In genomic region chr7:143706697-143707438, GRCm38 (mm10) we compare ENCODE assay signal across 8 mouse cellular contexts. TPM values are rescaled to one million over a fixed set of nuclear protein-coding genes. Genes with fewer than 3 reads are reported as not detected.
DNase-seq lines count a peak whose midpoint lies in the region; ATAC-seq and TF ChIP-seq lines count a peak whose summit lies in the region.

No protein-coding gene starts in this region.

- H3K4me1 ChIP-seq in MEL (ENCODE audit: control insufficient read depth in 1 of 2, insufficient read depth in 2 of 2, low read length in 2 of 2) = no peaks in the 10 kb centered on the region
- no peaks in the 10 kb centered on the region for H3K4me1 ChIP-seq in forebrain, postnatal 0 days (ENCODE audit: insufficient read depth)
- H3K4me1 ChIP-seq in lung, embryonic 15.5 days = peaks cover under 1% of the 10 kb centered on the region; the same call in 1 of the 2 replicates

- H3K27me3 ChIP-seq in MEL (ENCODE audit: control insufficient read depth in 1 of 2, insufficient read depth in 2 of 2, low read length in 2 of 2) = no peaks in the 10 kb centered on the region
- no peaks in the 10 kb centered on the region for H3K27me3 ChIP-seq in forebrain, postnatal 0 days (ENCODE audit: insufficient read depth, low read length)
- no peaks in the 10 kb centered on the region for H3K27me3 ChIP-seq in lung, embryonic 15.5 days

- no peak overlapping the region for H3K4me2 ChIP-seq in forebrain, postnatal 0 days (ENCODE audit: low read depth)
- H3K4me2 ChIP-seq in lung, embryonic 15.5 days = no peak overlapping the region

- no peak for TF ChIP-seq POLR2A in MEL (IDR thresholded peaks at IDR 0.05; ENCODE audit: control insufficient read depth in 1 of 2, insufficient read depth in 1 of 2, low read depth in 1 of 2, low read length in 2 of 2, poor library complexity in 1 of 2)

- TF ChIP-seq EP300 in MEL (IDR thresholded peaks at IDR 0.05; ENCODE audit: low read depth in 1 of 2, low read length in 2 of 2) = no peak

- peak; percentile 96 for TF ChIP-seq RAD21 in MEL (IDR thresholded peaks at IDR 0.05; ENCODE audit: low read depth, low read length)

- no peaks in the 10 kb centered on the region for H3K9me3 ChIP-seq in MEL (replicated peaks; ENCODE audit: insufficient read depth, low read length)
- no peaks in the 10 kb centered on the region for H3K9me3 ChIP-seq in forebrain, postnatal 0 days (ENCODE audit: low read length)
- no peaks in the 10 kb centered on the region for H3K9me3 ChIP-seq in lung, embryonic 15.5 days

- H3K27ac ChIP-seq in MEL (ENCODE audit: control insufficient read depth, low read depth, low read length) = no peak overlapping the region
- no peak overlapping the region for H3K27ac ChIP-seq in forebrain, postnatal 0 days (ENCODE audit: low read depth, low read length)
- H3K27ac ChIP-seq in layer of hippocampus, adult 2 months = no peak overlapping the region
- H3K27ac ChIP-seq in lung, embryonic 15.5 days = no peak overlapping the region

- WGBS in forebrain, postnatal 0 days = 39% methylated on average over 7 of the region's 7 CpGs
- 38% methylated on average over 7 of the region's 7 CpGs for WGBS in lung, embryonic 15.5 days

- no peaks in the 10 kb centered on the region for H3K79me2 ChIP-seq in MEL (ENCODE audit: control insufficient read depth, insufficient read depth, low read length, poor library complexity)

- no peaks in the 10 kb centered on the region for H3K36me3 ChIP-seq in MEL (ENCODE audit: control insufficient read depth in 1 of 2, insufficient read depth in 2 of 2, low read length in 2 of 2)
- H3K36me3 ChIP-seq in forebrain, postnatal 0 days (ENCODE audit: insufficient read depth) = peaks cover 70% of the 10 kb centered on the region
- peaks cover 61% of the 10 kb centered on the region for H3K36me3 ChIP-seq in lung, embryonic 15.5 days

- H3K4me3 ChIP-seq in MEL (ENCODE audit: control insufficient read depth in 1 of 2, insufficient read depth in 1 of 2, low read depth in 2 of 2, low read length in 2 of 2) = no peak overlapping the region
- H3K4me3 ChIP-seq in forebrain, postnatal 0 days (ENCODE audit: low read depth, low read length) = no peak overlapping the region
- H3K4me3 ChIP-seq in layer of hippocampus, adult 2 months = no peak overlapping the region
- no peak overlapping the region for H3K4me3 ChIP-seq in lung, embryonic 15.5 days

- TF ChIP-seq CTCF in MEL (IDR thresholded peaks at IDR 0.05 in 2 of 3, conservative IDR thresholded peaks at IDR 0.05 in 1 of 3; ENCODE audit: control insufficient read depth in 1 of 3, insufficient read depth in 1 of 3, low read depth in 2 of 3, low read length in 3 of 3, poor library complexity in 1 of 3, severe bottlenecking in 1 of 3) = peak; percentile 89 to 100 (median 100)
- TF ChIP-seq CTCF in forebrain, postnatal 0 days (IDR thresholded peaks at IDR 0.05; ENCODE audit: low read depth) = peak; percentile 100
- TF ChIP-seq CTCF in layer of hippocampus, adult 2 months (conservative IDR thresholded peaks at IDR 0.05) = peak; percentile 98

- ATAC-seq in forebrain, postnatal 0 days = peak; percentile 90
- peak; percentile 50; the same call in 1 of the 2 replicates for ATAC-seq in lung, embryonic 15.5 days (ENCODE audit: borderline replicate concordance, extremely low read depth, low FRiP score, low TSS enrichment)

- DNase-seq in MEL (ENCODE audit: low read depth, low spot score) = peak; percentile 92
- peak; percentile 90 to 92 for DNase-seq in cerebellum, adult 18-20 months
- DNase-seq in forebrain, postnatal 0 days = peak; percentile 94
- peak; percentile 96 for DNase-seq in heart, postnatal 4 days
- DNase-seq in layer of hippocampus, adult 2 months (ENCODE audit: low spot score in 2 of 2) = peak; percentile 92 to 94
- DNase-seq in ovary, postnatal 10 days (ENCODE audit: low spot score) = peak; percentile 71
- peak; percentile 92 for DNase-seq in thymus, postnatal 0 days (ENCODE audit: low spot score)

- no peak overlapping the region for H3K9ac ChIP-seq in MEL (ENCODE audit: control insufficient read depth, low read depth, low read length, poor library complexity, severe bottlenecking)
- H3K9ac ChIP-seq in forebrain, postnatal 0 days = no peak overlapping the region
- no peak overlapping the region for H3K9ac ChIP-seq in lung, embryonic 15.5 days

TF ChIP-seq in MEL, 35 proteins besides CTCF, POLR2A, EP300 and RAD21 (continues in another document):
- TF ChIP-seq SMC3 (IDR thresholded peaks at IDR 0.05; ENCODE audit: low read depth, low read length) = peak; percentile 99
- no peak for TF ChIP-seq GABPA (IDR thresholded peaks at IDR 0.05; ENCODE audit: low read depth, low read length)
- TF ChIP-seq ZC3H11A (IDR thresholded peaks at IDR 0.05; ENCODE audit: low read depth, low read length) = peak; percentile 97
- 0 out of 2 replicates have a peak, but pooled peaks have one; percentile 20 for TF ChIP-seq ZNF384 (IDR thresholded peaks at IDR 0.05; ENCODE audit: low read depth, low read length)
- TF ChIP-seq UBTF (IDR thresholded peaks at IDR 0.05; ENCODE audit: borderline replicate concordance, insufficient read depth, low read depth, low read length) = no peak
- 0 out of 2 replicates have a peak, but pooled peaks have one; percentile 48 for TF ChIP-seq BHLHE40 (IDR thresholded peaks at IDR 0.05; ENCODE audit: borderline replicate concordance, low read depth, low read length)
- TF ChIP-seq MEF2A (IDR thresholded peaks at IDR 0.05; ENCODE audit: extremely low read depth, insufficient replicate concordance, low read depth, low read length, poor library complexity, severe bottlenecking) = no peak; the same call in 1 of the 2 replicates
- TF ChIP-seq NELFE (IDR thresholded peaks at IDR 0.05; ENCODE audit: low read depth, low read length) = no peak
- no peak for TF ChIP-seq MAX (IDR thresholded peaks at IDR 0.05; ENCODE audit: low read length)
- no peak for TF ChIP-seq MAFK (IDR thresholded peaks at IDR 0.05; ENCODE audit: borderline replicate concordance, low read depth, low read length)
- no peak for TF ChIP-seq POLR2AphosphoS5 (IDR thresholded peaks at IDR 0.05; ENCODE audit: borderline replicate concordance, low read depth, low read length)
- TF ChIP-seq MYB (IDR thresholded peaks at IDR 0.05; ENCODE audit: low read depth, low read length) = no peak
- no peak for TF ChIP-seq POLR2AphosphoS2 (IDR thresholded peaks at IDR 0.05; ENCODE audit: low read length)
- no peak for TF ChIP-seq RCOR1 (IDR thresholded peaks at IDR 0.05; ENCODE audit: low read depth, low read length)
- TF ChIP-seq MYC (IDR thresholded peaks at IDR 0.05; ENCODE audit: low read depth, low read length) = 0 out of 2 replicates have a peak, but pooled peaks have one; percentile 57
- TF ChIP-seq KAT2A (conservative IDR thresholded peaks at IDR 0.05; ENCODE audit: low read depth, low read length) = no peak
- TF ChIP-seq USF1 (IDR thresholded peaks at IDR 0.05; ENCODE audit: low read depth, low read length) = no peak
- no peak for TF ChIP-seq USF2 (IDR thresholded peaks at IDR 0.05; ENCODE audit: borderline replicate concordance in 1 of 2, insufficient read depth in 1 of 2, low read depth in 1 of 2, low read length in 2 of 2)
- TF ChIP-seq TAL1 (IDR thresholded peaks at IDR 0.05; ENCODE audit: low read length) = no peak

RNA-seq across cellular contexts. Expression of gene Tnfrsf23, which starts 21.2 kb away (rescaled TPM):
- total RNA-seq in MEL (2012; rRNA removed) = not detected in 2 replicates
- not detected for polyA plus RNA-seq in MEL (2012; ENCODE audit: insufficient read depth in 1 of 2, insufficient read length in 2 of 2, low read depth in 1 of 2, low replicate concordance in 2 of 2, missing spikeins in 1 of 2)
- 1.7 and 1.9 TPM in 2 replicates for total RNA-seq in forebrain, postnatal 0 days (2014; rRNA removed)
- 0.43 and 0.54 TPM in 2 replicates for polyA plus RNA-seq in forebrain, postnatal 0 days (2015; fragmentation: Nextera tagmentation; extraction: Ambion mirVana)
- total RNA-seq in heart, postnatal 4 days (2021) = 1 to 10 TPM; 3.4 to 3.6 TPM
- 1 to 10 TPM; 1.3 to 1.6 TPM for total RNA-seq in layer of hippocampus, adult 2 months (2021)
- polyA plus RNA-seq in lung, embryonic 15.5 days (2015; fragmentation: Nextera tagmentation; extraction: Ambion mirVana) = 1.1 and 1.2 TPM in 2 replicates
- polyA plus RNA-seq in thymus, postnatal 0 days (2015; fragmentation: Nextera tagmentation; extraction: Ambion mirVana) = 1.9 and 2.4 TPM in 2 replicates

RNA-seq across cellular contexts. Expression of gene Osbpl5, which starts 49.9 kb away (rescaled TPM):
- total RNA-seq in MEL (2012; rRNA removed) = 0.20 and 0.27 TPM in 2 replicates
- under 1 TPM in 1 of 2 experiments, not detected in 1; 0.50 TPM for polyA plus RNA-seq in MEL (2012; ENCODE audit: insufficient read depth in 1 of 2, insufficient read length in 2 of 2, low read depth in 1 of 2, low replicate concordance in 2 of 2, missing spikeins in 1 of 2)
- 38.3 and 43.8 TPM in 2 replicates for total RNA-seq in forebrain, postnatal 0 days (2014; rRNA removed)
- 19.6 and 26.2 TPM in 2 replicates for polyA plus RNA-seq in forebrain, postnatal 0 days (2015; fragmentation: Nextera tagmentation; extraction: Ambion mirVana)
- 10 to 100 TPM; 45.1 to 46.4 TPM for total RNA-seq in heart, postnatal 4 days (2021)
- total RNA-seq in layer of hippocampus, adult 2 months (2021) = 10 to 100 TPM; 18.0 to 24.4 TPM
- polyA plus RNA-seq in lung, embryonic 15.5 days (2015; fragmentation: Nextera tagmentation; extraction: Ambion mirVana) = 39.5 and 43.3 TPM in 2 replicates
- polyA plus RNA-seq in thymus, postnatal 0 days (2015; fragmentation: Nextera tagmentation; extraction: Ambion mirVana) = 6.5 and 6.6 TPM in 2 replicates

RNA-seq across cellular contexts. Expression of gene Tnfrsf22, which starts 57.4 kb away (rescaled TPM):
- total RNA-seq in MEL (2012; rRNA removed) = 0.10 and 0.23 TPM in 2 replicates
- 1 to 10 TPM in 1 of 2 experiments, not detected in 1; 1.1 TPM for polyA plus RNA-seq in MEL (2012; ENCODE audit: insufficient read depth in 1 of 2, insufficient read length in 2 of 2, low read depth in 1 of 2, low replicate concordance in 2 of 2, missing spikeins in 1 of 2)
- 1.3 and 1.8 TPM in 2 replicates for total RNA-seq in forebrain, postnatal 0 days (2014; rRNA removed)
- 3.6 and 4.9 TPM in 2 replicates for polyA plus RNA-seq in forebrain, postnatal 0 days (2015; fragmentation: Nextera tagmentation; extraction: Ambion mirVana)
- 1 to 10 TPM; 3.6 to 5.0 TPM for total RNA-seq in heart, postnatal 4 days (2021)
- 1 to 10 TPM; 2.6 to 2.8 TPM for total RNA-seq in layer of hippocampus, adult 2 months (2021)
- 7.8 and 8.1 TPM in 2 replicates for polyA plus RNA-seq in lung, embryonic 15.5 days (2015; fragmentation: Nextera tagmentation; extraction: Ambion mirVana)
- polyA plus RNA-seq in thymus, postnatal 0 days (2015; fragmentation: Nextera tagmentation; extraction: Ambion mirVana) = 3.5 and 3.7 TPM in 2 replicates

RNA-seq across cellular contexts. Expression of gene Mrgprg, which starts 59.9 kb away (rescaled TPM):
- total RNA-seq in MEL (2012; rRNA removed) = not detected in 2 replicates
- not detected for polyA plus RNA-seq in MEL (2012; ENCODE audit: insufficient read depth in 1 of 2, insufficient read length in 2 of 2, low read depth in 1 of 2, low replicate concordance in 2 of 2, missing spikeins in 1 of 2)
- total RNA-seq in forebrain, postnatal 0 days (2014; rRNA removed) = not detected in 2 replicates
- not detected in 2 replicates for polyA plus RNA-seq in forebrain, postnatal 0 days (2015; fragmentation: Nextera tagmentation; extraction: Ambion mirVana)
- total RNA-seq in heart, postnatal 4 days (2021) = not detected
- total RNA-seq in layer of hippocampus, adult 2 months (2021) = not detected
- not detected in 2 replicates for polyA plus RNA-seq in lung, embryonic 15.5 days (2015; fragmentation: Nextera tagmentation; extraction: Ambion mirVana)
- 0.27 and 0.31 TPM in 2 replicates for polyA plus RNA-seq in thymus, postnatal 0 days (2015; fragmentation: Nextera tagmentation; extraction: Ambion mirVana)

Comparison
In these comparisons a context has a peak if more than half of its experiments do, and no peak if none do; other contexts are left out.
1. RNA of gene Osbpl5, which starts 49.9 kb away (total RNA-seq): 45.1 to 46.4 TPM in heart, postnatal 4 days, 38.3 to 43.8 TPM in forebrain, postnatal 0 days and 18.0 to 24.4 TPM in layer of hippocampus, adult 2 months; 0.20 to 0.27 TPM in MEL; every median in the first group is over 10 times any median in the second.
2. Peak in every context shown above with its lines, with median percentiles within 50 percentile points of each other: DNase-seq and CTCF ChIP-seq.